Mouse (Mus musculus) heart, embryonic 10.5 days (tissue): Measurements from ENCODE around the gene Ankra2. TPM values are rescaled to one million over a fixed set of nuclear protein-coding genes. Genes with fewer than 3 reads are reported as not detected.

Experiments
- DNase-seq: peaks from one replicate; pipeline ENCODE4 v3.0.0-alpha.2; 2017; ENCODE audit warnings: low spot score
- H3K27ac ChIP-seq: fragments of 300-500 bp; sonication (generic); 2 replicates; pipeline ENCODE4 v1.5.1; 2016; ENCODE audit warnings: mild to moderate bottlenecking
- H3K27me3 ChIP-seq: fragments of 300-500 bp; sonication (generic); 2 replicates; pipeline ENCODE4 v1.6.1; 2016; ENCODE audit warnings: mild to moderate bottlenecking; ENCODE audit not compliant: poor library complexity, insufficient read depth, severe bottlenecking
- H3K36me3 ChIP-seq: fragments of 300-500 bp; sonication (generic); 2 replicates; pipeline ENCODE4 v1.6.1; 2016; ENCODE audit warnings: mild to moderate bottlenecking, moderate library complexity
- H3K4me1 ChIP-seq: fragments of 300-500 bp; sonication (generic); 2 replicates; pipeline ENCODE4 v1.6.1; 2016; ENCODE audit warnings: mild to moderate bottlenecking
- H3K4me3 ChIP-seq: fragments of 300-500 bp; sonication (generic); 2 replicates; pipeline ENCODE4 v1.5.1; 2016; ENCODE audit warnings: mild to moderate bottlenecking, moderate library complexity
- H3K9me3 ChIP-seq: fragments of 300-500 bp; sonication (generic); 2 replicates; pipeline ENCODE4 v1.6.1; 2016; ENCODE audit warnings: mild to moderate bottlenecking, moderate library complexity
- WGBS: fragments of 180-500 bp; shearing (Covaris S2); methylation state at CpG from one replicate; pipeline ENCODE4 v1.1.7; 2016; 5-methylcytosine and 5-hydroxymethylcytosine counted together
- polyA plus RNA-seq: library from polyadenylated mRNA; unstranded; fragments of >200 nt; fragmentation: Nextera tagmentation; extraction: Ambion mirVana; gene quantifications from 2 replicates; pipeline ENCODE4 v1.2.1, GENCODE M21; 2016

The Ankra2 gene
- polyA plus RNA-seq, 1 experiment from 2014 or later, result 16.3 TPM

DNA sequence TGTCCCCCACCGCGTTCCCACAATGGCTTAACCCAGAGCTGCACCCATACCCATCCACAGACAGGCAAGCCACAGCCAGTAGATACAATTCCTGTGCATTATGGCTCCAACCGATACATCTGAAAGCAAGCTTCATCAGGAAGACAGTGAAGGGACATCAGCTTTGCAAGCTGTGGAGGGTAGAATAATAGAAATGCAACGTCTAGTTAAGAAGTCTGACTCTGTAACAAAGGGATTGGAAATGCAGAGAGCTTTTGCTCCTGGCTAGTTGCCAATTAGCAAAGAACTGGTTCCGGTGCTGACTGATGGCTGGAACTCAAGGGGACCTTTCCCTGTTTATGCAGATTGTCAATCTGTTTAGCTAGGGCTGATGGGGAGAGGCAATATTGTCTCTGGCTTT lies 43.5 kb downstream of the Ankra2 start:
- WGBS, result 52% methylated on average over 5 of the region's 5 CpGs
- H3K4me1 ChIP-seq, result no peaks in the 10 kb centered on the region; the same call in 1 of the 2 replicates
- H3K27me3 ChIP-seq, result no peaks in the 10 kb centered on the region
- no peak for DNase-seq
- H3K36me3 ChIP-seq, result peaks cover 33% of the 10 kb centered on the region
- H3K9me3 ChIP-seq, result no peaks in the 10 kb centered on the region
- H3K27ac ChIP-seq, result no peak overlapping the region
- no peak overlapping the region for H3K4me3 ChIP-seq

DNA sequence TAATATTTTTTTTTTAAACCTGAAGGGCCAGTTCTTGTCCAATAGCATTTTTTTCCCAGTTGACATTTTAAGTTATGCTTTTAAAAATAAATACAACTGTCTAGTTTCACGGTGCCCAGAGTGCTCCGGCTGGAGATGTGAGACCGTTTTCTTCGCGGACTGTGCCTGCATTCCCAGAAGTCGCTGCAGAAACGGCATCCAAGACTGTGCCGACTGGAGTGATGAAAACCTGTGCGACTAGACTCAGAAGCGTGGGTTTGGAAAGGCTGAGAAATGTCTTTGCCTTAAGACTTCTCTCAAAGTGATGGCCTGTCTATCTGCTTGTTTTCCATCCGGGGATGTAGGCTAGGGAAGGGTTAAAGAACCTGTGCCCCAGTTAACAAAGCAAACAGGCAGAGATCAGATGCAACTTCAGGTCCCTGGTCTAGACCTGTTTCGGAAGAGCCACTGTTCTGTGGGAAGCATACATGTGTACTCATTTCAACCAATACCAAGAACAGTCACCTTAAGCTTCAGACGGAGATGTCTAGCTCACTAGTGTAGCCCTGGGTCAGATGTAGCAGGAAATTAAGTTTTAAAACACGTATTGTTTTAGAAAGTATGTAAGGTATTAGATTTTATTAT lies 44.1 kb downstream of the Ankra2 start:
- H3K4me1 ChIP-seq, result no peaks in the 10 kb centered on the region; the same call in 1 of the 2 replicates
- H3K36me3 ChIP-seq, result peaks cover 39% of the 10 kb centered on the region
- no peaks in the 10 kb centered on the region for H3K9me3 ChIP-seq
- no peaks in the 10 kb centered on the region for H3K27me3 ChIP-seq
- no peak for DNase-seq
- 48% methylated on average over 14 of the region's 14 CpGs for whole genome bisulfite sequencing
- no peak overlapping the region for H3K27ac ChIP-seq
- no peak overlapping the region for H3K4me3 ChIP-seq

DNA sequence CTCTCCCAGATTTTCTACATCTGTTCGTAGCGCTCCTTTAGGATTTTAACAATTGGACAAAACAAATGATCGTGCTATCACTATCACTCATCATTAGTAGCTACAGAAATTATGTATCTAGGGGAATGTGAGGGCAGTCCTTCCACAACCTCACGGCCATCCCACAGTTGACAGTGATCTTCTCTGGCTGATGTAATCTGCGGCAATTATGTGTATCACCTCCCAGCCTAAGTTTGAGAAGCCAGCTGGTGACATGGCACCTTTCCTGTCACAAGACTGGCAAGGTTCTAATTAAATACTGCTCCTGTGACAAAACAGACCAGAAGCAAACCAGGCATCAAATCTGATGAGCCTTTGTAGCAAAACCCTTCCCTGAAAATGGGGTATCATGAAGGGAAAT lies 45.1 kb downstream of the Ankra2 start:
- Histone ChIP-seq H3K9me3 (no peaks in the 10 kb centered on the region), H3K4me1 (no peaks in the 10 kb centered on the region; the same call in 1 of the 2 replicates), H3K4me3 (no peak overlapping the region), H3K36me3 (peaks cover 49% of the 10 kb centered on the region), H3K27me3 (no peaks in the 10 kb centered on the region), H3K27ac (no peak overlapping the region)
- 82% methylated on average over 5 of the region's 5 CpGs for WGBS
- DNase-seq, result no peak

DNA sequence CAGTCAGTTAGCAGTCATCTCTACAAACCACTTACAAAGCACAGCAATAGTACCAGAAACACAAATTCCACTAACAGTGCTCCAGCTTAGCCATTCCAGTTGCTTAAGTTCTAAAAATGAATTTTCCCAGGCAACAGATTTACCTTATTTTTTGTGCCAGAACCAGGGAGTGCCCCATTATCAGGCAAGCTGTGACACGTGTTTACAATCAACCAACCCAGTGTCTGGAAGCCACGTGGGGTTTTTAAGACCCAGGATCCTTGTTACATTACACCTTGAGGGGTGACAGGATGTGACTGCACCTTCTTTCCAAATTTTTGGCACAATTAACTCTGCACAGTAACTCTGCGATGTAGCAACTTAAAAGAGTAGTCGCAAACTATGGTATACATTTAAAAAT lies 45.9 kb downstream of the Ankra2 start:
- Histone ChIP-seq H3K4me1 (no peaks in the 10 kb centered on the region; the same call in 1 of the 2 replicates), H3K27me3 (no peaks in the 10 kb centered on the region), H3K4me3 (no peak overlapping the region), H3K27ac (no peak overlapping the region), H3K36me3 (peaks cover 56% of the 10 kb centered on the region), H3K9me3 (no peaks in the 10 kb centered on the region)
- 80% methylated on average over 4 of the region's 4 CpGs for WGBS
- no peak for DNase-seq

DNA sequence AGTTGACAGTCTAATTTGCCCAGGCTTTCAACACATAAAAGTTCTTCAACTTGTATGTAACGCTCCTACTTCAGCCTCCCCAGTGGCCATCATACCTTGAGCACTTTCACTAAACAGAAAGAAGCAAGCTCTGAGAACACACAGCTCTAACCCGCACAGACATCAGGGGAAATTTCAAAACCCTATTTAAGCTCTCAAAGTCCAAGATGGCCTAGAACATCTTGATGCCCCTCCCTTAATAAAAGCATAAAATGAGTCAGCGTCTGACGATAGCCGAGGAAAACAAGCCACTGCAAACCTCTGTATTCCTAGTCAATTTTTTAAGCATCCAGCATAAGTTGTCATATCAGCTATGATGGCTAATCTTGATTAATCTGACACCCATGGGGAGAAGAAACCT lies 48.7 kb downstream of the Ankra2 start:
- Histone ChIP-seq H3K27me3 (no peaks in the 10 kb centered on the region), H3K4me3 (no peak overlapping the region), H3K9me3 (no peaks in the 10 kb centered on the region), H3K36me3 (peaks cover 58% of the 10 kb centered on the region), H3K4me1 (peaks cover 4% of the 10 kb centered on the region), H3K27ac (no peak overlapping the region)
- no peak for DNase-seq
- WGBS, result 95% methylated on average over 5 of the region's 5 CpGs

DNA sequence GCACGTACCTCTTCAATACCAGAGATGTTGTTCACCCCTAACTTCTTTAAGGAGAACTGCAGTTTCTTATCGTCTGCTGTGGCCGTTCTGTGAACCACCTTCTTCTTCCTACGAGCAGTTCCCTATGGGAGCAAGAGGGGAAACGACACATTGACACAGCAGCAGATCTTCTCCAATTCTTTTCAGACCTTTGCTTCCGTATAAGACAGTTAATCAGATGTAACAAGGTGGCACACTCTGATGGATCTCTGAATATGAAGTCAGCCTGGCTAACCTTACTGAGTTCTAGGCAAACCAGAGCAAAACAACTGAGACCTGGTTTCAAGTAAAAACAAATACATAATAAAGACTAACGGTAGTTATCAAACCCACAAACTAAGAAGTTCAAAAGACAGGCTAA lies 50.8 kb downstream of the Ankra2 start:
- H3K4me1 ChIP-seq, result peaks cover 4% of the 10 kb centered on the region
- 83% methylated on average over 7 of the region's 7 CpGs for WGBS
- no peaks in the 10 kb centered on the region for H3K27me3 ChIP-seq
- H3K9me3 ChIP-seq, result no peaks in the 10 kb centered on the region
- no peak overlapping the region for H3K4me3 ChIP-seq
- H3K36me3 ChIP-seq, result peaks cover 50% of the 10 kb centered on the region
- DNase-seq, result no peak
- H3K27ac ChIP-seq, result no peak overlapping the region

DNA sequence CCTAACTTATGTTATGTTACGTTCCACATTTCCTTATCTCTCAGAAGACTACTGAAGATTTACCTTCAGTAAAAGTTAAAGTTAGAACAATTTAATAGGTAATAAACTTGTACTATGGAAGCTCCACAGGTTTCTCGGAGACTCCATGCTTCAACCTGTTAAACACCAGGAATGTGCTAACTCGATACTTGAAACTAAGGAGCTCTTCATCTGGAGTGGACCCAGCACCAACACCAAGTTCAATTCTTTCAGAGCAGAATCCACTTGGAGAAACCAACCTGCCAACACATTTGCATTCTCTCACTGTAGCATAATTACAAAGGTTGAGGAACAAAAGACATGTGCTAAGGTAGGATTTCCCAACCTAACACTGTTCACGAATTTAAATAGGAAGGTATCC lies 52.2 kb downstream of the Ankra2 start:
- H3K4me1 ChIP-seq, result peaks cover 4% of the 10 kb centered on the region
- H3K4me3 ChIP-seq, result peak overlapping the region; percentile 100
- no peak for DNase-seq
- WGBS, result 63% methylated on average over 4 of the region's 4 CpGs
- H3K36me3 ChIP-seq, result peaks cover 38% of the 10 kb centered on the region
- no peaks in the 10 kb centered on the region for H3K27me3 ChIP-seq
- H3K27ac ChIP-seq, result no peak overlapping the region
- H3K9me3 ChIP-seq, result no peaks in the 10 kb centered on the region

DNA sequence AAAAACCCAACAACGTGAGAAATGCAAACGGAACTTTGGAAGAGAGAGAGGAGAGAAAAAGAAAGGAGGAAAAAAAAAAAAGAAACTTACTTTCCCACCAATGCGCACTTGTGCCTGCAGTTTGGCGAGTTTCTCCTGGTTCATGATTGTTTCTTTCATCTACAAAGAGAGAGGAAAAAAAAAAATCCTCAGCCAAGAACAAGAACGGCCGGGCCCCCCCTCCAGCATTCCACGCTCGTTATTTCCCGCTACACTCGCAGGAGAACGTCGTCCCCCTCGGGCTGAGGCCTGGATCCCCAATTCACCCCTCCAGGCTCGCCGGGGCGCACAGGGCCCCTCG lies 53.2 kb downstream of the Ankra2 start:
- Histone ChIP-seq H3K27ac (peak overlapping the region; percentile 99), H3K36me3 (peaks cover 28% of the 10 kb centered on the region), H3K4me3 (peak overlapping the region; percentile 100), H3K9me3 (no peaks in the 10 kb centered on the region), H3K27me3 (no peaks in the 10 kb centered on the region), H3K4me1 (peaks cover 4% of the 10 kb centered on the region)
- DNase-seq, result no peak
- WGBS, result under 1% methylated on average over 17 of the region's 17 CpGs

DNA sequence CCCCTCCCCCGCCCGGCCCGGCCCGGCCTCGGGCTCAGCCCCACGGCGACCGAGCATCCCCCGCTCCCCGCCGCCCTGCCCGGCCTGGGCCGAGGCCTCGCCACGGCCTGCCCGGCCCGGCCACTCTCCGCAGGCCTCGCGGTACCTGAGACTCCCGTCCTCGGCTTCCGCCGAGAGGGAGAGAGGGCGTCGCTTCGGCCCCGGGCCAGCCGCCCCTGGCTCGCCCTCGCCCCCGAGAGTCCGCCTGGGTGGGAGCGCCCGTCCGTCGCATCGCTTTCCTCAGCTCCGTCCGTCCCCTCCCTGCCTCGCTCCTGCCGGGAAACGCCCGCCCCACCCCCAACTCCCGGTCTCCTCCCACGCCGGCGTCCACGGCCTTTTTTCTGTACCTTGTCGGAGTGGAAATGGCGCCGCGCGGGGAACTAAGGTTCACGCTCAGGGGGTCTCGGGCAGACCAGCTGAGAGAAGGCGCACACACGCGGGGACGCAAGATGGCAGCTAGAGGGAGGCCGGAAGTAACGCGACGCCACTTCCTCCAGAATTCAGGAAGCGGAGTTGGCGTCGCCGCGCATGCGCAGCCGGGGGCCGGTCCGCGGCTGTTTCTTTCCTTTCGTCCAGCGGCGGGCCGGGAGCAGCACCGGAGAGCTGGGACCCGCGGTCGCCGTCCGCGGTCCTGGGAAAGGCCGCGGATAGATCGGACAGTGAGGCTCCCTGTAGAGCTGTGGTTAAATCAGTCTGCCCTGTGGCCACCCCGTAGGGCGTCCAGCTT lies 53.8 kb downstream of the Ankra2 start, which contains the start of gene Btf3:
Gene Btf3, minus strand, starts transcription at position 527 of the 766 bp plus-strand sequence.
- under 1% methylated on average over 83 of the region's 90 CpGs for WGBS
- Histone ChIP-seq H3K9me3 (no peaks in the 10 kb centered on the region), H3K27me3 (no peaks in the 10 kb centered on the region), H3K4me3 (peak within 1 kb of the TSS; percentile 100), H3K36me3 (peaks cover 22% of the 10 kb centered on the region), H3K4me1 (peaks cover 4% of the 10 kb centered on the region), H3K27ac (peak within 1 kb of the TSS; percentile 99)
- peak; percentile 97 for DNase-seq

DNA sequence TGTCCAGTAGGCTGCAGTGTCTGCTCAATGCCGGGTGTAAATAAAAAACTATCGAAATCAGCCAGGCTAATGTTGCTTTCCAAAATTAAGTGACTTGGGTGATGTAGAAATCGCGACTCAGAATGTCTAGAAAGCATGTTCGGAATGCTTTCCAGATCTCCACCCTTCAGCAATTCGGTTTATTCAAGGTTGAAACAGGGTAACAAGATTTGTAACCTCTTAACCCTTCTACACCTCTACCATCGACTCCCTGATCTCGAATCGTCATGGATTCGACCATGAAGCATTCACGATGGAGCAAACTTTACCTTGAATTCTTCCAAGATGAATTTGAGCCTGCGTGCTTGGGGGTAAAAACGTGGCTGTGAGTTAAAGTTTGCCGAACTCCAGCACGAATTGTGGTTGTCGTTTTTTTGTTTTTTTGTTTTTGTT lies 54.4 kb downstream of the Ankra2 start:
- peaks cover 16% of the 10 kb centered on the region for H3K36me3 ChIP-seq
- no peak for DNase-seq
- H3K27me3 ChIP-seq, result no peaks in the 10 kb centered on the region
- peaks cover 4% of the 10 kb centered on the region for H3K4me1 ChIP-seq
- H3K9me3 ChIP-seq, result no peaks in the 10 kb centered on the region
- H3K4me3 ChIP-seq, result peak overlapping the region; percentile 100
- WGBS, result 3% methylated on average over 16 of the region's 16 CpGs
- H3K27ac ChIP-seq, result peak overlapping the region; percentile 99

DNA sequence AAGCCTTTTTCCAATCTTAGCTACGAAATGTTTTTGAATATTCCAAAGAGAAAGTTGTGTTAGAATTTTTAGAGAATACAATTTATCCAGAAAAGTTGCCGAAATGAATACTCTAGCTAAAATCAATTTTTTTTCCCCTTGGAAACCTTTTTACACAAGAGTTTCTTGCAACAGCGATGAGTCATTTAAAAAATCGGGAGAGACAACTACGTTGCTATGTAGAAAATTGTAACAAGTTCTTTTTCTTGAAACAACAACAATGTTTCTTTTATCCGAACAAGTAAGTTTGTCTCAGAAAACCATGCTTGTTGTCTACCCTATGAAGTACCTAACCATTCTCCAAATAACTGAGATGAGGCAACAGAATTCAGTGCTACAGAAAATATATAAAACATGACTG lies 55.0 kb downstream of the Ankra2 start:
- WGBS, result 87% methylated on average over 6 of the region's 6 CpGs
- Histone ChIP-seq H3K9me3 (no peaks in the 10 kb centered on the region), H3K27ac (no peak overlapping the region), H3K27me3 (no peaks in the 10 kb centered on the region), H3K36me3 (peaks cover 10% of the 10 kb centered on the region), H3K4me3 (peak overlapping the region; percentile 100), H3K4me1 (peaks cover 4% of the 10 kb centered on the region)
- DNase-seq, result no peak
